Mouse (Mus musculus) midbrain, embryonic 16.5 days (tissue): ENCODE data around the gene Slc22a18. TPM values are rescaled to one million over a fixed set of nuclear protein-coding genes. Genes with fewer than 3 reads are reported as not detected.

Source experiments
- ATAC-seq: fragments of 200-750 bp; cut with Nextera tagmentation; 2 replicates; pipeline ENCODE4 v1.8.0; 2017; ENCODE audit warnings: moderate TSS enrichment
- H3K27ac ChIP-seq: fragments of 300-500 bp; sonication (generic); 2 replicates; pipeline ENCODE4 v1.5.1; 2014; ENCODE audit warnings: mild to moderate bottlenecking, low read length, mixed read lengths
- H3K27me3 ChIP-seq: fragments of 300-500 bp; sonication (generic); 2 replicates; pipeline ENCODE4 v1.6.1; 2014; ENCODE audit warnings: low read depth, low read length, mixed read lengths; ENCODE audit not compliant: control insufficient read depth, insufficient read depth
- H3K36me3 ChIP-seq: fragments of 300-500 bp; sonication (generic); 2 replicates; pipeline ENCODE4 v1.6.1; 2014; ENCODE audit warnings: mild to moderate bottlenecking, low read length, moderate library complexity, mixed read lengths; ENCODE audit not compliant: control insufficient read depth, insufficient read depth
- H3K4me1 ChIP-seq: fragments of 300-500 bp; sonication (generic); 2 replicates; pipeline ENCODE4 v1.6.1; 2014; ENCODE audit warnings: mild to moderate bottlenecking, low read length, mixed read lengths; ENCODE audit not compliant: control insufficient read depth, insufficient read depth
- H3K4me2 ChIP-seq: fragments of 300-500 bp; sonication (generic); 2 replicates; pipeline ENCODE4 v1.6.1; 2014; ENCODE audit warnings: mild to moderate bottlenecking, low read length, mixed read lengths
- H3K4me3 ChIP-seq: fragments of 300-500 bp; sonication (generic); 2 replicates; pipeline ENCODE4 v1.5.1; 2014; ENCODE audit warnings: low read depth, mild to moderate bottlenecking, low read length, moderate library complexity, mixed read lengths
- H3K9ac ChIP-seq: fragments of 300-500 bp; sonication (generic); 2 replicates; pipeline ENCODE4 v1.6.1; 2014; ENCODE audit warnings: low read depth, low read length, mixed read lengths
- H3K9me3 ChIP-seq: fragments of 300-500 bp; sonication (generic); replicated peaks from 2 replicates; pipeline ENCODE4 v1.6.1; 2014; ENCODE audit warnings: mild to moderate bottlenecking, low read length, mixed read lengths; ENCODE audit not compliant: control insufficient read depth, poor library complexity, severe bottlenecking
- WGBS: fragments of 180-500 bp; shearing (Covaris S2); extraction: QIAGEN DNeasy Blood & Tissue Kit; methylation state at CpG from one replicate; pipeline ENCODE4 v1.1.7; 2014; 5-methylcytosine and 5-hydroxymethylcytosine counted together
- polyA plus RNA-seq: library from polyadenylated mRNA; unstranded; fragments of >200 nt; fragmentation: Nextera tagmentation; extraction: Ambion mirVana; gene quantifications from 2 replicates; pipeline ENCODE4 v1.2.1, GENCODE M21; 2015

Gene Slc22a18
- polyA plus RNA-seq, 1 experiment from 2014 or later = 1.1 TPM

- no peak overlapping the region for H3K4me3 ChIP-seq
- no peaks in the 10 kb centered on the region for H3K36me3 ChIP-seq
- H3K9ac ChIP-seq = no peak overlapping the region
- H3K9me3 ChIP-seq = no peaks in the 10 kb centered on the region
- H3K4me2 ChIP-seq = no peak overlapping the region; the same call in 1 of the 2 replicates
- H3K4me1 ChIP-seq = peaks cover 10% of the 10 kb centered on the region
- no peaks in the 10 kb centered on the region for H3K27me3 ChIP-seq
- no peak for ATAC-seq
- no peak overlapping the region for H3K27ac ChIP-seq
- WGBS = 23% methylated on average over 8 of the region's 8 CpGs
Measured at GRCm38 (mm10) chr7:143444580-143444954, 29.0 kb upstream of the Slc22a18 start.

- peak; percentile 43; the same call in 1 of the 2 replicates for ATAC-seq
- 1% methylated on average over 55 of the region's 55 CpGs for WGBS
- H3K4me2 ChIP-seq = peak overlapping the region; percentile 61
- peak overlapping the region; percentile 37 for H3K4me3 ChIP-seq
- no peaks in the 10 kb centered on the region for H3K36me3 ChIP-seq
- H3K9me3 ChIP-seq = no peaks in the 10 kb centered on the region
- H3K9ac ChIP-seq = peak overlapping the region; percentile 61
- no peak overlapping the region for H3K27ac ChIP-seq
- H3K4me1 ChIP-seq = peaks cover 10% of the 10 kb centered on the region
- H3K27me3 ChIP-seq = no peaks in the 10 kb centered on the region
Measured at GRCm38 (mm10) chr7:143444955-143445648, 28.4 kb upstream of the Slc22a18 start.

- no peaks in the 10 kb centered on the region for H3K36me3 ChIP-seq
- no peak overlapping the region for H3K27ac ChIP-seq
- 7% methylated on average over 53 of the region's 53 CpGs for WGBS
- no peaks in the 10 kb centered on the region for H3K9me3 ChIP-seq
- peaks cover 10% of the 10 kb centered on the region for H3K4me1 ChIP-seq
- peak overlapping the region; percentile 37 for H3K4me3 ChIP-seq
- H3K27me3 ChIP-seq = no peaks in the 10 kb centered on the region
- H3K9ac ChIP-seq = peak overlapping the region; percentile 61
- 0 out of 2 replicates have a peak, but pooled peaks have one; percentile 46 for ATAC-seq
- H3K4me2 ChIP-seq = peak overlapping the region; percentile 61
Measured at GRCm38 (mm10) chr7:143445651-143446460, 27.7 kb upstream of the Slc22a18 start.

- no peak for ATAC-seq
- peaks cover 10% of the 10 kb centered on the region for H3K4me1 ChIP-seq
- no peak overlapping the region for H3K4me3 ChIP-seq
- no peak overlapping the region for H3K4me2 ChIP-seq
- no peak overlapping the region for H3K9ac ChIP-seq
- H3K27me3 ChIP-seq = no peaks in the 10 kb centered on the region
- WGBS = 71% methylated on average over 2 of the region's 2 CpGs
- H3K27ac ChIP-seq = no peak overlapping the region
- H3K36me3 ChIP-seq = no peaks in the 10 kb centered on the region
- H3K9me3 ChIP-seq = no peaks in the 10 kb centered on the region
Measured at GRCm38 (mm10) chr7:143447130-143447529, 26.4 kb upstream of the Slc22a18 start.

GRCm38 (mm10) chr7:143458963-143459331 is 14.6 kb upstream of the Slc22a18 start:
- Histone ChIP-seq H3K4me2 (peak overlapping the region; percentile 56), H3K27me3 (no peaks in the 10 kb centered on the region), H3K4me3 (peak overlapping the region; percentile 50), H3K27ac (no peak overlapping the region), H3K9ac (peak overlapping the region; percentile 66), H3K9me3 (peaks cover 17% of the 10 kb centered on the region), H3K36me3 (no peaks in the 10 kb centered on the region), H3K4me1 (no peaks in the 10 kb centered on the region)
- no peak for ATAC-seq
- 32% methylated on average over 38 of the region's 38 CpGs for WGBS

GRCm38 (mm10) chr7:143459332-143460211 is 14.0 kb upstream of the Slc22a18 start:
- H3K4me3 ChIP-seq = peak overlapping the region; percentile 50
- no peak for ATAC-seq
- no peaks in the 10 kb centered on the region for H3K36me3 ChIP-seq
- peak overlapping the region; percentile 52 for H3K27ac ChIP-seq
- 0 out of 2 replicates have a peak, but pooled peaks cover under 1% of the 10 kb centered on the region for H3K4me1 ChIP-seq
- peak overlapping the region; percentile 56 for H3K4me2 ChIP-seq
- H3K9me3 ChIP-seq = peaks cover 17% of the 10 kb centered on the region
- no peaks in the 10 kb centered on the region for H3K27me3 ChIP-seq
- H3K9ac ChIP-seq = peak overlapping the region; percentile 66
- 36% methylated on average over 95 of the region's 100 CpGs for WGBS

GRCm38 (mm10) chr7:143460217-143460834 is 13.2 kb upstream of the Slc22a18 start:
- Histone ChIP-seq H3K9me3 (peaks cover 17% of the 10 kb centered on the region), H3K27ac (peak overlapping the region; percentile 52), H3K36me3 (no peaks in the 10 kb centered on the region), H3K4me1 (0 out of 2 replicates have a peak, but pooled peaks cover 3% of the 10 kb centered on the region), H3K9ac (peak overlapping the region; percentile 66), H3K27me3 (no peaks in the 10 kb centered on the region), H3K4me3 (peak overlapping the region; percentile 50), H3K4me2 (peak overlapping the region; percentile 56)
- 33% methylated on average over 58 of the region's 60 CpGs for WGBS
- no peak; the same call in 1 of the 2 replicates for ATAC-seq

GRCm38 (mm10) chr7:143460874-143461273 is 12.7 kb upstream of the Slc22a18 start, which contains the start of gene Cdkn1c:
Gene Cdkn1c, minus strand, starts transcription at chr7:143461050.
- ATAC-seq = peak; percentile 73
- Histone ChIP-seq H3K9ac (peak within 1 kb of the TSS; percentile 66), H3K4me3 (peak within 1 kb of the TSS; percentile 50), H3K4me2 (peak within 1 kb of the TSS; percentile 56), H3K27ac (peak within 1 kb of the TSS; percentile 52), H3K27me3 (no peaks in the 10 kb centered on the region), H3K4me1 (0 out of 2 replicates have a peak, but pooled peaks cover 3% of the 10 kb centered on the region), H3K9me3 (peaks cover 17% of the 10 kb centered on the region), H3K36me3 (no peaks in the 10 kb centered on the region)
- 30% methylated on average over 37 of the region's 48 CpGs for WGBS
